Mouse (Mus musculus) natural killer cell, adult 2 months (primary cell): Measurements from ENCODE around the gene Gcnt3.
"Not testable (repeated sequence)": the region's sequence is repeated elsewhere in the genome, so short reads cannot be mapped to it uniquely, and the experiment has no call there.

ENCODE experiments used
- DNase-seq, 2 experiments: peaks; one replicate each; pipeline ENCODE4 v3.0.0; 2022; ENCODE audit warnings: low spot score in 2 of 2

Gcnt3 gene

GRCm38 (mm10) chr9:70042935-70043334 is 5.0 kb upstream of the Gcnt3 start:
- DNase-seq: no peak

DNA sequence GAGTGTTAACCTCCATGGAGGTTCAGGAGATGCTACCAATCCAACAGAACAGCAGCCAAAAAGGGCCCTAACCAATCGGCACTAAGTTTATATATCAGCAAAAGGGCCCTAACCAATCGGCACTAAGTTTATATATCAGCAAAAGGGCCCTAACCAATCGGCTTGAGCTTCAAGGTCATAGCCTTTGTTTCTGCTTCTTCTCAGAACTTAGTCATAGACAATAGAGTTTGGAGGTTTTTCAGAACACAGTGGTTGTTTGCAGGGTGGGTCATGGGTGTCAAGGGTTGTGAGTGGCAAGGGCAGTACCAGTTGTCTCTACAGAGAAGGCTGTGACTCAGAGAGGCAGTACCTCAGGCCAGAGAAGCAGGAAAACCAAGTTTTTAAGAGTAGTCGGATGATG is 4.2 kb upstream of the Gcnt3 start:
- DNase-seq: no peak

DNA sequence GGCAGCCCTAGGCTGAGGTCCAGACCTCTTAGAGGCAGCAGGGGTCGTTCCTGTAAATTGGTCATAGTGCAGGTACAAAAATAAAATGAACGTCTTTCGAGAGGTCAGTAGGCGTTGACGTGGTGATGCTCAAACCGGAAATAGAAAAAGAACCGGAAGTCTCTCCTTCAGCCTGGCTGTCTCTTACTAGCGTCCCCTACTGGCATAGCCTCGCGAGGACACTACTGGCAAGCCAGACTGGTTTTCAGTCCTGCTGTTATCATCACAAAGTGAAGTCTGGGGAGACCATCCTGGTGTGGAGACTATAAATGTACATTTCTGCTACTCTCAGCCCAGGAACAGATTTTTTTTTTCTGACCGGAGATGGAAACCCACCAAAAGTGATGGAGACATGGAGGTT is 2.7 kb upstream of the Gcnt3 start:
- DNase-seq: no peak

GRCm38 (mm10) chr9:70039597-70040385 is 1.9 kb upstream of the Gcnt3 start:
- no peak for DNase-seq

DNA sequence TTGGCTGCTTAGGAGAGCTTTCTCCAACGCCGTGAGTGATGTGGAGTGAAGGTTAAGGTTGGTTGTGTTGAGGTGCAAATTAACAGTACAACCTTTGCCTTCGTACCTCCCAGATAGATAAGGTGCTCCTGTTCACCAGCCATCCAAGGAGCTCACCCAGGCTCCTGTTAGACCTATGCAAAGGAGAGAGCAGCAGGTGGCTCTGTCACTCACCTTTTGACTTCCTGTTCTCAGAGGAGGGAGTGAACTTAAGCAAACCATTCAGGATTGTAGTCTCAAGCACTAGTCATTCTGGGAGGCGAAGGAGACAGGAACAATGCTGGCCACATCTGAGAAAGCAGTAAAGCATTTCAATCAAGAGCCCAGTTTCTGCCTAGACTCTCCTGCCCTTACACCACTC is 1.2 kb downstream of the Gcnt3 start:
- no peak for DNase-seq

DNA sequence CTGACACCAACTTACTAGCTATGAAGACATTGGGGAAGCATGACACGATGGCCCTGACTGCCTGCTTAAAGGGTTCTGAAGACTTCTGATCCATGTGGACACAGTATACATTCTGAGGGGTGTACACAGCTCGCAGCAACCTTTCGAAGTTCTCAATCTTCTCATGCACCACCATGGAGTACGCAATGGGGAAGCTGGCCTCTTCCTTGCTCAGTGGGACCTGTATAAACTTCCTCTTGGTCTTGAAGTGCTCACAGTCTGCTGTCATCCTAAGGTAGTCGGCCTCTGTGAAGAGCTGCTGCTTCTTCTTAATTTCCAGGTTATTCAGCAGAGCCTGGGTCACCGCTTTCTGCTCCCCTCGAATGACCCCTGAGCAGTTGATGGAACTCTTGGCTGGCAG is 3.2 kb downstream of the Gcnt3 start:
- DNase-seq: no peak

GRCm38 (mm10) chr9:70033056-70033455 is 4.8 kb downstream of the Gcnt3 start:
- no peak for DNase-seq

- DNase-seq: no peak
These were observed 5.7 kb downstream of the Gcnt3 start for GRCm38 (mm10) chr9:70032167-70032566.

DNA sequence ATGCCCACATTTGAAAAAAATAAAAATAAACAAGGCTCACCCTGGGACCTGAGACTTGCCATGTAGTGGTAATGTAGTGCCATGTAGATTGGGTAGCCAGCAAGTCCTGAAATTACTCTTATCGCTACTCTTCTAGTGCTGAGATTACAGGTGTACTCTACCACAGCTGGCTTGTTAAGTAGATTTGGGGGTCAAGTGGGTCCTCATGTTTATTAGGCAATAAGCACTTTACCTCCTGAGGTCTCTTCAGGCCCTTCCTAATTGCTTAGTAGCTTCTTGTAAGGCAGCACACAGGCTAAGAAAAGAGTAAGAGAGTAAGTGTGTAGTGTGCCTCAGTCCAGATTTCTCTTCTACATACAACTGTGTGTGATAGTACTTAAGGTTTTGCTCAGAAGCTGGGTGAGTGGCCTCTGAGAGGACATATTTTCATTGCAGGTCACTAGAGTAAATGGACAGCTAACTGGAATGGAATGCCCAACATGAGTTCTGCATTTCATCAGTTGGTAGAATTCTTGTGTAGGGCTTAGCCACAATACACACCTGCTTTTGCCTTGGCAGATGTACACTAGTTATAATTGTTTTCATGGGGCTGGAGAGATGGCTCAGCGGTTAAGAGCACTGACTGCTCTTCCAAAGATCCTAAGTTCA is 12.4 kb downstream of the Gcnt3 start:
- DNase-seq: no peak

GRCm38 (mm10) chr9:70024648-70025047 is 13.2 kb downstream of the Gcnt3 start:
- no peak for DNase-seq

- DNase-seq: not testable (repeated sequence)
These were observed 14.3 kb downstream of the Gcnt3 start for GRCm38 (mm10) chr9:70023615-70024014.

GRCm38 (mm10) chr9:70022083-70022482 is 15.8 kb downstream of the Gcnt3 start:
- DNase-seq: no peak

DNA sequence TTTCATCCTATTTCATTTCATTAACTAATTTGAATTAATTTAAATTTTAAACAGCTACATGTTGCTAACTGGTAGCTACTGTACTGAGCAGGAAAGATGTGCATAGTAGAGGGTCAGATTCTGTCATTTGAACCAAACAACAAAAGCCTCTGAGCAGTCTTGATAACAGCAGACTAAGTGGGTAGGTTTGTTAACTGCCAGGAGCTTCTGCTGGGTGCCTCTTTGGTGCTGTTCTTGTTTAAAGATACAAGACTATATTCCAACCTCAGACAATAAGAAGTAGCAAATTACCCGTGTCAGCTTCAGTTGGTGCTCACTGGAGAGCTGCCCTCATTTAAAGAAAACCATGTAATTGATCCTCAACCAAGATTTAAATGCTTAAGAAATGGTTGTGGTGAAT is 16.3 kb downstream of the Gcnt3 start:
- no peak for DNase-seq

- DNase-seq: no peak
These were observed 19.0 kb downstream of the Gcnt3 start for GRCm38 (mm10) chr9:70018879-70019278.

DNA sequence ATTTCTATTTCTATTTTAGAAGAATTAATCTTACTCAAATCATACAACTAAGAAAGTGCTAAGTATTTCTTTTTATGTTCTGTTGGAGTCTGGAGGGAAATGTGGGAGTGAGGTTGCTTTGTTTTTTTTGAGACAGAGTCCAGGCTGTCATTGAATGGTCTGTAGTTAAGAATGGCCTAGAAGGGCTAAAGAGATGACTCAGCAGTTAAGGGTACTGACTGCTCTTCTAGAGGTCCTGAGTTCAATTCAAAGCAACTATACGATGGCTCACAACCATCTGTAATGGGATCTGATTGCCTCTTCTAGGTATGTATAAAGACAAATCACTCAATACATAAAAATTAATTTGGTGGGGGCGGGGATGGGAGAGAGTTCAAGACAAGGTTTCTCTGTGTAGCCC is 22.3 kb downstream of the Gcnt3 start:
- no peak for DNase-seq

- peak; percentile 83 to 87 for DNase-seq
These were observed 25.4 kb downstream of the Gcnt3 start, which contains the start of gene Gtf2a2 for GRCm38 (mm10) chr9:70012408-70012901. Gene Gtf2a2, plus strand, starts transcription at chr9:70012550.

DNA sequence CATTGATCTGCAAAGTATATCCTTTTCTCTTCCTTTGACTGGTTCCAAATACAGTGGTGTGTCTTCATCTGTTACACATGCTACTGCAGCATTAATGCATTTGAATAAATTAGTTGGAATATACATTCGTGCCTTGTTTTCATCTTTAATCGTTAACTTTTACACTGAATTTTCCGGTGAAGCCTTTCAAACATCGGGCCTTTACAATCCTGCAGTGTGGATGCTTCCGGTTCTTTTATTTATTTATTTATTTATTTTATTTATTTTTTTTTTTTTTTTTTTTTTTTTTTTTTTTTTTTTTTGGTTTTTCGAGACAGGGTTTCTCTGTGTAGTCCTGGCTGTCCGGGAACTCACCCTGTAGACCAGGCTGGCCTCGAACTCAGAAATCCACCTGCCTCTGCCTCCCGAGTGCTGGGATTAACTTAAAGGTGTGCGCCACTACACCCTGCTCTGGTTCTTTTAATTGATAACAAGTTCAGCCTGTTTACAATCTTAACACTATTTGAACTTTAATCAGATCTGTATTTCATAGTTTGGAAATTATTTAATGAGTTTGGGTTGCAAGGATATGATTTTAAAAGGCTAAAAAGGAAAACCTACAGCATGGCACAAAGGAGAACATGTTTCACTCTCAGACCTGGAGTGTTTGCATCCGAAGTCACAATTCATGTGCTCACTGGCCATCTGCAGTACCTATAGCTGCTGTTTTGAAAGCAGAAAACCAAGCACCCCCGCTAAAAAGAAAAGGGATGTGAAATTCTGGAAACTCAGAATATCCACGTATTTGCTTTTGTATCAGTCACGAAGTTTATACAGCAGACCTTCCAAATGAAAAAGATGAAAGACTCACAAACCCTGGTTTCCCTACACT is 26.1 kb downstream of the Gcnt3 start:
- DNase-seq: no peak

DNA sequence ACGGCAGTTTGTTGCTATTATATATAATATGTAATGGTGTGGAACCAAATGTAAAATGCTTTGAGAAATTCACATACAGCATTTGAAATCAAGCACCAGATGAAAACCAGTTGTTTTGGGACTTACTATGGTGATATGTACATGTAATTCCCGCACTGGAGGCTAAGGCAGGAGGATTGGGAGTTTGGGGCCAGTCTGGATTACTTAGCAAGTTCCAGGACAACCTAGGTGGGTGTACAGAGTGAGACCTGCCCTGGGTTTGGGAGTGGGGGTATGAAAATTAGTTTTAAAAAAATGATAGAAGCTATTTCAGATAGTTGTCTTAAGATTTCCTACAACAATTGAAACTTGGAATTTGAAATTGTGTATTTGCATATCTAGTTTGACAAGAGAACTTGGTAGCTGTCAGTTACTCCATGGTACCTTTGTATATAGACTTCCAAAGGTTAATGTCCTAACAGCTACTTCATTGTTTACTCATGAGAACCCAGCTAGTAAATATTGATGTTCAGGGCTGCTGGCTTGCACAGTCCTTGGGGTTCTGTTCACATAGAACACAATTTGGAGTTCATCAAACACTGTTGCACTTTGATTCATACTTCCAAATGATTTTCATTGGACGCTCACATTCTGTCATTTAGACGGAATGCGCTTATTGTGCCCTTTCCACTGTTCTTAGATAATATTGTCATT is 27.0 kb downstream of the Gcnt3 start:
- no peak for DNase-seq

- DNase-seq: no peak
These were observed 28.1 kb downstream of the Gcnt3 start for GRCm38 (mm10) chr9:70009754-70010304.

DNA sequence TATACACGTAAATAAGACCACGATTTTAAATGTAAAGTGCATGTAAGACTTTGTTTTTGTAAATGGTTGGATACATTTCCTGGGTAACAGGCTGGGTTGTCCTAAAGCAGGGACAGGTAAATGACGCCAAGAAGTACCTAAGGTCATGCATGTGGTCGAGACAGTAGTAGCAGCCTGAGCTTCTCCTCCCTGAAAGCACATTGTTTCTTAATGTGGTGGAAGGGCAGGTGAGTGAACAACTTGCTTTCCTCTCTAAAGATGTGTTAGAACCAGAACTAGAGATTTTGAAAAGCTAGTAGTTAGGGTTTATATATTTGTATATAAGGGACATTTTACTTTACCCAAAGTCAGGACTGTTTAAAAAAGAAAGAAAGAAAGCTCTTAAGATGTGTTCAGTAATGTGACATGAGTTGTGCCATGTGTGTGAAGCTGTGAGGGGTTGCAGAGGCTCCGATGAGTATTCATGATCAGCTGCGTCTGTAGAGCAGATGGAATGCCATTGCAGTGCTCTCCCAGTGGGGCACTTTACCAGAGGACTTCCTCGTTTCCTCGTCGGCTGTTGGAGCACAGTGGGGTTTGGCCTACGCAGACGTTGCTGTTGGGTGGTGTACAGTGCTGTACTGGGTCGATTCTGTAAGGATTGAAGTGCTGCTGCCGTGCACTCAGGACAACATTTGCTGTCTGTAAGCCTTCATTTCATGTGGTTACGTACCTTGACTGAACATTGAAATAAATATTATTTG is 30.2 kb downstream of the Gcnt3 start:
- no peak for DNase-seq

DNA sequence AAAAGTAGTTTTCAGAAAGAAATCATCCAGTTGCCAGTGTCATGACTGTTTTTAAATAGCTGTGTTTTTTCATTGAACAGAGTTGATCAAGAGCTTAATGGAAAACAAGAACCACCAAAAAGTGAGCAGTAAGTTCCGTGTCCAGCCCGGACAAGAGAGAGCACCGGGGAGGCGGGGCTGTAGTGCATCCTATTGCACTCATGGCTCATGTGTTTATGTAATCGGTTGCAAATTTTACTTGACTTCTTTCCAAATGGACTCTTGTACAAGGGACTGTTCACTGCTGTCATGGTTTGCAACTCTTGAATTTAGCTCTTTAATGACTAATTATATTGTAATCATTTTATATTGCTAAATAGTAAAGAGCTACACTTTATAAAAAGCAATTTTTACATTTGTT is 30.9 kb downstream of the Gcnt3 start:
- no peak for DNase-seq
